Mouse (Mus musculus) spleen, adult 2 months (tissue): ENCODE measurements around the gene Zfp1.

Source experiments
- CTCF ChIP-seq: fragments of 200-500 bp; IDR thresholded peaks from 2 replicates; pipeline ENCODE4 v1.5.1; 2011; ENCODE audit warnings: mild to moderate bottlenecking, inconsistent platforms; ENCODE audit not compliant: insufficient read depth, insufficient read length, insufficient replicate concordance; ENCODE audit errors: extremely low read depth
- POLR2A ChIP-seq: fragments of 200-500 bp; IDR thresholded peaks from 2 replicates; pipeline ENCODE4 v1.6.1; 2011; ENCODE audit warnings: low read depth, low read length, inconsistent platforms

DNA sequence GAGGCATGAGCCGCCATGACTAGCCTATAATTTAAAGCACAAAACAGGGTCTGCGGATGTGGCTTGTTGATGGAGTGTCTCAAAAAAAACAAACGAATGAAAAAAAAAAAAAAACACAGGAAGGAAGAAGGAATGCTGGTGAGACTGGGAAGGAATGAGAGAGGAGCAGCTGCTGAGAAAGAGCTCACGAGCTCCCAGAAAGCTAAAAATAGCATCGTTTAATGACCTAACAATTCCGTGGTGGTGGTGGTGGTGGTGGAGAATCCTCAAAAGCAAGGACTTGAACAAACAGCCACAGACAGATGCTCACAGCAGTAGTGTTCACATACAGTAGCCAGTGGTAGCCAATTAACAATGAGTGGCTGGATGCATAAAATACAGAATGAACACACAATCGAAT is 52.2 kb downstream of the Zfp1 start:
- TF ChIP-seq CTCF (no peak), POLR2A (no peak)
